Mouse (Mus musculus): Measurements from ENCODE around the gene Sox10.

- TF ChIP-seq CTCF (IDR thresholded peaks at IDR 0.05; ENCODE audit: control insufficient read depth, insufficient read depth, insufficient replicate concordance, low read depth, low read length) (no peak), POLR2A (IDR thresholded peaks at IDR 0.05; ENCODE audit: control insufficient read depth, low read depth, low read length) (no peak)
Measured at GRCm38 (mm10) chr15:79107966-79108365, 57.1 kb downstream of the Sox10 start.
